Mouse (Mus musculus): ENCODE results near the gene Stx4a.

- no peak for TF ChIP-seq CTCF (IDR thresholded peaks at IDR 0.05; ENCODE audit: low read depth, low read length)
- no peak for TF ChIP-seq EP300 (IDR thresholded peaks at IDR 0.05; ENCODE audit: insufficient read depth, low read depth, low read length)
Measured at GRCm38 (mm10) chr7:127886551-127886950, 62.5 kb downstream of the Stx4a start.
